Mouse (Mus musculus) urinary bladder, adult 18-20 months (tissue): Measurements from ENCODE around the gene Esd.

Experiments used
- DNase-seq, 2 experiments: peaks; one replicate each; pipeline ENCODE4 v3.0.0; 2022; ENCODE audit warnings: low spot score in 2 of 2, mixed read lengths in 2 of 2

Gene Esd

GRCm38 (mm10) chr14:74732079-74732783 lies at the start of gene Esd:
Gene Esd, plus strand, starts transcription at chr14:74732297.
- DNase-seq = peak; percentile 94 to 96

- DNase-seq = no peak
Measured at GRCm38 (mm10) chr14:74684298-74684978, 47.7 kb upstream of the Esd start.

GRCm38 (mm10) chr14:74691963-74692362 lies 40.1 kb upstream of the Esd start:
- no peak for DNase-seq

GRCm38 (mm10) chr14:74696766-74697165 lies 35.3 kb upstream of the Esd start:
- DNase-seq = no peak

- DNase-seq = no peak
Measured at GRCm38 (mm10) chr14:74697432-74697831, 34.7 kb upstream of the Esd start.

- DNase-seq = no peak
Measured at GRCm38 (mm10) chr14:74699241-74699640, 32.9 kb upstream of the Esd start.

- no peak for DNase-seq
Measured at GRCm38 (mm10) chr14:74703930-74704329, 28.2 kb upstream of the Esd start.

GRCm38 (mm10) chr14:74709054-74709453 lies 23.0 kb upstream of the Esd start:
- DNase-seq = no peak

GRCm38 (mm10) chr14:74723541-74723940 lies 8.6 kb upstream of the Esd start:
- DNase-seq = no peak

GRCm38 (mm10) chr14:74731221-74732078 lies 647 bp upstream of the Esd start:
- DNase-seq = no peak

GRCm38 (mm10) chr14:74733397-74733796 lies 1.3 kb downstream of the Esd start:
- no peak for DNase-seq

- DNase-seq = no peak
Measured at GRCm38 (mm10) chr14:74735471-74735870, 3.4 kb downstream of the Esd start.

- no peak for DNase-seq
Measured at GRCm38 (mm10) chr14:74736850-74737249, 4.8 kb downstream of the Esd start.

- peak; percentile 46 to 61 for DNase-seq
Measured at GRCm38 (mm10) chr14:74764191-74764918, 32.3 kb downstream of the Esd start.

GRCm38 (mm10) chr14:74767892-74768291 lies 35.8 kb downstream of the Esd start:
- DNase-seq = no peak

GRCm38 (mm10) chr14:74774046-74774619 lies 42.0 kb downstream of the Esd start:
- no peak for DNase-seq

GRCm38 (mm10) chr14:74784243-74784934 lies 52.3 kb downstream of the Esd start:
- DNase-seq = no peak

- DNase-seq = no peak
Measured at GRCm38 (mm10) chr14:74787717-74788116, 55.6 kb downstream of the Esd start.

GRCm38 (mm10) chr14:74788766-74789165 lies 56.7 kb downstream of the Esd start:
- DNase-seq = no peak

- DNase-seq = no peak
Measured at GRCm38 (mm10) chr14:74790535-74790934, 58.4 kb downstream of the Esd start.

GRCm38 (mm10) chr14:74792793-74793192 lies 60.7 kb downstream of the Esd start:
- DNase-seq = no peak
